Mouse (Mus musculus): ENCODE results near the gene Sult2a4.
"Not testable (repeated sequence)": the region's sequence is repeated elsewhere in the genome, so short reads cannot be mapped to it uniquely, and the experiment has no call there.

DNA sequence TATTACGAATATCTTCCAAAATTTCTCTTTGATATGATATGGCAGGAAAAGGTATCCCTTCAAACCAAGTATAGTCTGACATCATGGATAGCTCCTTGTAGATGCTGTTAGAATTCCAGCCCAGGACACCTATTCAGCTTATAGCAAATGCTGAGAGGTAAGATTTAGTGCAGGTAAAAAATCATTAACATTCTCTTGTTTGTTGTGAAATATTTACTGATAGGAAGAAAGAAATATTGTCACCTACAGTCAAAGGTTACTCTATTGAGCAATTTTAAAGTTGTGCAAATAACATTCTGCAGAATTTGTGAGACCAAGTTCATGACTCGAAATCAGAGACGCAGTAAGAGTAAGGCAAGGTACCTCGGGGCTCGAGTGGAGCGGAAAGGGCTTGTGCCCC, at the start of gene Sult2a4:
- not testable (repeated sequence) for TF ChIP-seq CTCF (IDR thresholded peaks at IDR 0.05; ENCODE audit: control insufficient read depth, insufficient read depth, insufficient read length); CEBPB (IDR thresholded peaks at IDR 0.05; ENCODE audit: low read depth); MYOD1 (IDR thresholded peaks at IDR 0.05; ENCODE audit: control insufficient read depth, insufficient read length, low read depth)
